Mouse (Mus musculus): ENCODE data around the gene Fam160a1. TPM values are rescaled to one million over a fixed set of nuclear protein-coding genes. Genes with fewer than 3 reads are reported as not detected.

Gene Fam160a1
- polyA plus RNA-seq, 1 experiment from 2014 or later: 0.34 TPM

GRCm38 (mm10) chr3:85661926-85662813 is 154.9 kb downstream of the Fam160a1 start:
- Histone ChIP-seq H3K9ac (no peak overlapping the region), H3K4me3 (no peak overlapping the region), H3K4me1 (replicated peaks) (no peaks in the 10 kb centered on the region), H3K27me3 (no peaks in the 10 kb centered on the region), H3K9me3 (no peaks in the 10 kb centered on the region), H3K36me3 (no peaks in the 10 kb centered on the region), H3K27ac (no peak overlapping the region), H3K4me2 (no peak overlapping the region)
- WGBS: 69% methylated on average over 10 of the region's 10 CpGs
- no peak for ATAC-seq (ENCODE audit: low FRiP score)

- no peak overlapping the region for H3K4me3 ChIP-seq
- H3K36me3 ChIP-seq: peaks cover 5% of the 10 kb centered on the region; the same call in 1 of the 2 replicates
- H3K9me3 ChIP-seq: no peaks in the 10 kb centered on the region
- no peak overlapping the region for H3K27ac ChIP-seq
- ATAC-seq (ENCODE audit: low FRiP score): no peak
- no peaks in the 10 kb centered on the region for H3K4me1 ChIP-seq (replicated peaks)
- H3K4me2 ChIP-seq: no peak overlapping the region
- H3K9ac ChIP-seq: no peak overlapping the region
- WGBS: 85% methylated on average over 7 of the region's 7 CpGs
- no peaks in the 10 kb centered on the region for H3K27me3 ChIP-seq
These were observed 157.4 kb downstream of the Fam160a1 start for GRCm38 (mm10) chr3:85659681-85660080.

GRCm38 (mm10) chr3:85655538-85655937 is 161.6 kb downstream of the Fam160a1 start:
- 95% methylated on average over 3 of the region's 3 CpGs for WGBS
- Histone ChIP-seq H3K4me2 (no peak overlapping the region), H3K36me3 (peaks cover 13% of the 10 kb centered on the region), H3K27ac (no peak overlapping the region), H3K27me3 (no peaks in the 10 kb centered on the region), H3K4me1 (replicated peaks) (peaks cover 4% of the 10 kb centered on the region), H3K9ac (no peak overlapping the region), H3K4me3 (no peak overlapping the region), H3K9me3 (no peaks in the 10 kb centered on the region)
- ATAC-seq (ENCODE audit: low FRiP score): no peak

GRCm38 (mm10) chr3:85652727-85653665 is 164.1 kb downstream of the Fam160a1 start:
- H3K27ac ChIP-seq: no peak overlapping the region
- H3K9ac ChIP-seq: peak overlapping the region; percentile 35; the same call in 1 of the 2 replicates
- 86% methylated on average over 4 of the region's 4 CpGs for WGBS
- H3K27me3 ChIP-seq: no peaks in the 10 kb centered on the region
- no peak overlapping the region for H3K4me3 ChIP-seq
- H3K9me3 ChIP-seq: no peaks in the 10 kb centered on the region
- H3K36me3 ChIP-seq: peaks cover 13% of the 10 kb centered on the region
- peaks cover 4% of the 10 kb centered on the region for H3K4me1 ChIP-seq (replicated peaks)
- no peak overlapping the region for H3K4me2 ChIP-seq
- ATAC-seq (ENCODE audit: low FRiP score): no peak

GRCm38 (mm10) chr3:85649176-85649575 is 167.9 kb downstream of the Fam160a1 start:
- H3K4me2 ChIP-seq: no peak overlapping the region
- H3K9ac ChIP-seq: no peak overlapping the region
- H3K27me3 ChIP-seq: no peaks in the 10 kb centered on the region
- ATAC-seq (ENCODE audit: low FRiP score): no peak
- no peak overlapping the region for H3K4me3 ChIP-seq
- H3K27ac ChIP-seq: no peak overlapping the region
- H3K4me1 ChIP-seq (replicated peaks): peaks cover 4% of the 10 kb centered on the region
- peaks cover 6% of the 10 kb centered on the region; the same call in 1 of the 2 replicates for H3K36me3 ChIP-seq
- WGBS: 91% methylated on average over 4 of the region's 4 CpGs
- no peaks in the 10 kb centered on the region for H3K9me3 ChIP-seq

GRCm38 (mm10) chr3:85645517-85646004 is 171.5 kb downstream of the Fam160a1 start:
- no peaks in the 10 kb centered on the region for H3K36me3 ChIP-seq
- 81% methylated on average over 7 of the region's 7 CpGs for WGBS
- ATAC-seq (ENCODE audit: low FRiP score): no peak
- H3K4me1 ChIP-seq (replicated peaks): no peaks in the 10 kb centered on the region
- H3K9ac ChIP-seq: no peak overlapping the region
- no peaks in the 10 kb centered on the region for H3K27me3 ChIP-seq
- no peak overlapping the region for H3K4me3 ChIP-seq
- H3K4me2 ChIP-seq: no peak overlapping the region
- no peaks in the 10 kb centered on the region for H3K9me3 ChIP-seq
- no peak overlapping the region for H3K27ac ChIP-seq

- Histone ChIP-seq H3K9ac (no peak overlapping the region), H3K36me3 (no peaks in the 10 kb centered on the region), H3K4me2 (no peak overlapping the region), H3K27me3 (no peaks in the 10 kb centered on the region), H3K9me3 (no peaks in the 10 kb centered on the region), H3K4me1 (replicated peaks) (no peaks in the 10 kb centered on the region), H3K4me3 (no peak overlapping the region), H3K27ac (no peak overlapping the region)
- ATAC-seq (ENCODE audit: low FRiP score): no peak
- WGBS: 96% methylated on average over 3 of the region's 3 CpGs
These were observed 172.3 kb downstream of the Fam160a1 start for GRCm38 (mm10) chr3:85644814-85645213.

- H3K36me3 ChIP-seq: 0 out of 2 replicates have a peak, but pooled peaks cover 10% of the 10 kb centered on the region
- 93% methylated on average over 3 of the region's 3 CpGs for WGBS
- H3K4me3 ChIP-seq: no peak overlapping the region
- H3K9me3 ChIP-seq: no peaks in the 10 kb centered on the region
- no peak for ATAC-seq (ENCODE audit: low FRiP score)
- H3K27me3 ChIP-seq: no peaks in the 10 kb centered on the region
- H3K4me1 ChIP-seq (replicated peaks): no peaks in the 10 kb centered on the region
- H3K4me2 ChIP-seq: no peak overlapping the region
- H3K27ac ChIP-seq: no peak overlapping the region
- no peak overlapping the region for H3K9ac ChIP-seq
These were observed 175.3 kb downstream of the Fam160a1 start for GRCm38 (mm10) chr3:85641751-85642150.

GRCm38 (mm10) chr3:85636716-85637447 is 180.2 kb downstream of the Fam160a1 start:
- Histone ChIP-seq H3K9ac (no peak overlapping the region), H3K27me3 (no peaks in the 10 kb centered on the region), H3K4me3 (no peak overlapping the region), H3K27ac (no peak overlapping the region), H3K9me3 (no peaks in the 10 kb centered on the region), H3K4me2 (no peak overlapping the region), H3K4me1 (replicated peaks) (0 out of 2 replicates have a peak, but pooled peaks cover 3% of the 10 kb centered on the region), H3K36me3 (0 out of 2 replicates have a peak, but pooled peaks cover 10% of the 10 kb centered on the region)
- WGBS: 91% methylated on average over 5 of the region's 5 CpGs
- no peak for ATAC-seq (ENCODE audit: low FRiP score)

GRCm38 (mm10) chr3:85635591-85635990 is 181.5 kb downstream of the Fam160a1 start:
- no peak overlapping the region for H3K4me3 ChIP-seq
- no peaks in the 10 kb centered on the region for H3K9me3 ChIP-seq
- no peak overlapping the region for H3K9ac ChIP-seq
- no peak overlapping the region for H3K4me2 ChIP-seq
- 95% methylated on average over 2 of the region's 2 CpGs for WGBS
- H3K27me3 ChIP-seq: no peaks in the 10 kb centered on the region
- no peak overlapping the region for H3K27ac ChIP-seq
- H3K36me3 ChIP-seq: 0 out of 2 replicates have a peak, but pooled peaks cover 10% of the 10 kb centered on the region
- ATAC-seq (ENCODE audit: low FRiP score): no peak
- H3K4me1 ChIP-seq (replicated peaks): 0 out of 2 replicates have a peak, but pooled peaks cover 3% of the 10 kb centered on the region

GRCm38 (mm10) chr3:85635126-85635419 is 182.0 kb downstream of the Fam160a1 start:
- Histone ChIP-seq H3K9ac (no peak overlapping the region), H3K9me3 (no peaks in the 10 kb centered on the region), H3K27me3 (no peaks in the 10 kb centered on the region), H3K4me1 (replicated peaks) (0 out of 2 replicates have a peak, but pooled peaks cover 3% of the 10 kb centered on the region), H3K36me3 (0 out of 2 replicates have a peak, but pooled peaks cover 10% of the 10 kb centered on the region), H3K4me2 (no peak overlapping the region), H3K27ac (no peak overlapping the region), H3K4me3 (no peak overlapping the region)
- 89% methylated on average over 2 of the region's 2 CpGs for WGBS
- ATAC-seq (ENCODE audit: low FRiP score): no peak

Data from hindbrain, embryonic 13.5 days (tissue).